Mouse (Mus musculus): Measurements from ENCODE around the gene Fndc9. TPM values are rescaled to one million over a fixed set of nuclear protein-coding genes. Genes with fewer than 3 reads are reported as not detected.

Fndc9 gene
- polyA plus RNA-seq, 1 experiment from 2014 or later, result 0.09 TPM

- Histone ChIP-seq H3K27ac (replicated peaks) (peak overlapping the region; percentile 99), H3K36me3 (no peaks in the 10 kb centered on the region), H3K9ac (peak overlapping the region; percentile 74), H3K9me3 (no peaks in the 10 kb centered on the region), H3K4me2 (peak overlapping the region; percentile 49), H3K4me3 (no peak overlapping the region), H3K4me1 (peaks cover 55% of the 10 kb centered on the region), H3K27me3 (replicated peaks) (no peaks in the 10 kb centered on the region)
- WGBS, result 12% methylated on average over 14 of the region's 14 CpGs
- no peak for ATAC-seq (ENCODE audit: extremely low read depth, insufficient number of reproducible peaks, low FRiP score, low TSS enrichment)
Observed at GRCm38 (mm10) chr11:46214368-46215230, 20.7 kb upstream of the Fndc9 start.

- H3K4me3 ChIP-seq, result no peak overlapping the region
- no peaks in the 10 kb centered on the region for H3K27me3 ChIP-seq (replicated peaks)
- peak overlapping the region; percentile 49 for H3K4me2 ChIP-seq
- H3K9ac ChIP-seq, result peak overlapping the region; percentile 74; the same call in 1 of the 2 replicates
- no peaks in the 10 kb centered on the region for H3K9me3 ChIP-seq
- H3K4me1 ChIP-seq, result peaks cover 53% of the 10 kb centered on the region
- H3K36me3 ChIP-seq, result no peaks in the 10 kb centered on the region
- 9% methylated on average over 3 of the region's 3 CpGs for WGBS
- ATAC-seq (ENCODE audit: extremely low read depth, insufficient number of reproducible peaks, low FRiP score, low TSS enrichment), result peak; percentile 23; the same call in 1 of the 2 replicates
- H3K27ac ChIP-seq (replicated peaks), result peak overlapping the region; percentile 99
Observed at GRCm38 (mm10) chr11:46215354-46215753, 20.0 kb upstream of the Fndc9 start.

GRCm38 (mm10) chr11:46216669-46217068 lies 18.7 kb upstream of the Fndc9 start:
- Histone ChIP-seq H3K4me3 (no peak overlapping the region), H3K27me3 (replicated peaks) (no peaks in the 10 kb centered on the region), H3K9me3 (no peaks in the 10 kb centered on the region), H3K27ac (replicated peaks) (no peak overlapping the region), H3K36me3 (no peaks in the 10 kb centered on the region), H3K9ac (no peak overlapping the region), H3K4me2 (no peak overlapping the region), H3K4me1 (peaks cover 51% of the 10 kb centered on the region)
- 69% methylated on average over 7 of the region's 7 CpGs for WGBS
- ATAC-seq (ENCODE audit: extremely low read depth, insufficient number of reproducible peaks, low FRiP score, low TSS enrichment), result no peak

GRCm38 (mm10) chr11:46217686-46218085 lies 17.6 kb upstream of the Fndc9 start:
- ATAC-seq (ENCODE audit: extremely low read depth, insufficient number of reproducible peaks, low FRiP score, low TSS enrichment), result no peak
- H3K27ac ChIP-seq (replicated peaks), result no peak overlapping the region
- WGBS, result 89% methylated on average over 9 of the region's 9 CpGs
- H3K27me3 ChIP-seq (replicated peaks), result no peaks in the 10 kb centered on the region
- H3K9ac ChIP-seq, result no peak overlapping the region
- no peaks in the 10 kb centered on the region for H3K36me3 ChIP-seq
- no peak overlapping the region for H3K4me2 ChIP-seq
- peaks cover 42% of the 10 kb centered on the region for H3K4me1 ChIP-seq
- no peak overlapping the region for H3K4me3 ChIP-seq
- no peaks in the 10 kb centered on the region for H3K9me3 ChIP-seq

GRCm38 (mm10) chr11:46218584-46218983 lies 16.7 kb upstream of the Fndc9 start:
- 48% methylated on average over 5 of the region's 5 CpGs for WGBS
- Histone ChIP-seq H3K4me1 (peaks cover 33% of the 10 kb centered on the region), H3K27me3 (replicated peaks) (no peaks in the 10 kb centered on the region), H3K27ac (replicated peaks) (no peak overlapping the region), H3K4me3 (no peak overlapping the region), H3K36me3 (no peaks in the 10 kb centered on the region), H3K4me2 (no peak overlapping the region), H3K9ac (no peak overlapping the region), H3K9me3 (no peaks in the 10 kb centered on the region)
- ATAC-seq (ENCODE audit: extremely low read depth, insufficient number of reproducible peaks, low FRiP score, low TSS enrichment), result no peak

- H3K36me3 ChIP-seq, result no peaks in the 10 kb centered on the region
- H3K27ac ChIP-seq (replicated peaks), result no peak overlapping the region
- no peaks in the 10 kb centered on the region; the same call in 1 of the 2 replicates for H3K27me3 ChIP-seq (replicated peaks)
- ATAC-seq (ENCODE audit: extremely low read depth, insufficient number of reproducible peaks, low FRiP score, low TSS enrichment), result no peak
- H3K9me3 ChIP-seq, result no peaks in the 10 kb centered on the region
- no peak overlapping the region for H3K9ac ChIP-seq
- 77% methylated on average over 9 of the region's 9 CpGs for WGBS
- no peak overlapping the region for H3K4me3 ChIP-seq
- H3K4me1 ChIP-seq, result peaks cover 25% of the 10 kb centered on the region
- H3K4me2 ChIP-seq, result no peak overlapping the region
Observed at GRCm38 (mm10) chr11:46219380-46219779, 16.0 kb upstream of the Fndc9 start.

GRCm38 (mm10) chr11:46220211-46220610 lies 15.1 kb upstream of the Fndc9 start:
- no peak overlapping the region for H3K9ac ChIP-seq
- H3K27ac ChIP-seq (replicated peaks), result peak overlapping the region; percentile 51
- ATAC-seq (ENCODE audit: extremely low read depth, insufficient number of reproducible peaks, low FRiP score, low TSS enrichment), result no peak
- H3K27me3 ChIP-seq (replicated peaks), result no peaks in the 10 kb centered on the region; the same call in 1 of the 2 replicates
- peaks cover 17% of the 10 kb centered on the region for H3K4me1 ChIP-seq
- no peaks in the 10 kb centered on the region for H3K9me3 ChIP-seq
- 57% methylated on average over 2 of the region's 2 CpGs for WGBS
- H3K4me2 ChIP-seq, result no peak overlapping the region
- no peaks in the 10 kb centered on the region for H3K36me3 ChIP-seq
- no peak overlapping the region for H3K4me3 ChIP-seq

GRCm38 (mm10) chr11:46223575-46223974 lies 11.8 kb upstream of the Fndc9 start:
- H3K27ac ChIP-seq (replicated peaks), result no peak overlapping the region
- no peak overlapping the region for H3K4me3 ChIP-seq
- ATAC-seq (ENCODE audit: extremely low read depth, insufficient number of reproducible peaks, low FRiP score, low TSS enrichment), result no peak
- H3K4me2 ChIP-seq, result no peak overlapping the region
- no peaks in the 10 kb centered on the region; the same call in 1 of the 2 replicates for H3K27me3 ChIP-seq (replicated peaks)
- peaks cover 16% of the 10 kb centered on the region for H3K4me1 ChIP-seq
- H3K9ac ChIP-seq, result no peak overlapping the region
- H3K36me3 ChIP-seq, result no peaks in the 10 kb centered on the region
- WGBS, result 62% methylated on average over 2 of the region's 2 CpGs
- H3K9me3 ChIP-seq, result no peaks in the 10 kb centered on the region

- Histone ChIP-seq H3K9ac (no peak overlapping the region), H3K36me3 (no peaks in the 10 kb centered on the region), H3K4me2 (no peak overlapping the region), H3K4me1 (peaks cover 10% of the 10 kb centered on the region), H3K9me3 (no peaks in the 10 kb centered on the region), H3K27ac (replicated peaks) (no peak overlapping the region), H3K4me3 (no peak overlapping the region), H3K27me3 (replicated peaks) (no peaks in the 10 kb centered on the region; the same call in 1 of the 2 replicates)
- ATAC-seq (ENCODE audit: extremely low read depth, insufficient number of reproducible peaks, low FRiP score, low TSS enrichment), result no peak
- WGBS, result 83% methylated on average over 5 of the region's 5 CpGs
Observed at GRCm38 (mm10) chr11:46225345-46225744, 10.0 kb upstream of the Fndc9 start.

- H3K27me3 ChIP-seq (replicated peaks), result no peaks in the 10 kb centered on the region
- no peak overlapping the region for H3K9ac ChIP-seq
- no peak for ATAC-seq (ENCODE audit: extremely low read depth, insufficient number of reproducible peaks, low FRiP score, low TSS enrichment)
- H3K4me3 ChIP-seq, result no peak overlapping the region
- no peaks in the 10 kb centered on the region for H3K36me3 ChIP-seq
- no peak overlapping the region for H3K27ac ChIP-seq (replicated peaks)
- no peaks in the 10 kb centered on the region for H3K9me3 ChIP-seq
- H3K4me2 ChIP-seq, result no peak overlapping the region
- peaks cover 6% of the 10 kb centered on the region for H3K4me1 ChIP-seq
- WGBS, result 69% methylated on average over 6 of the region's 6 CpGs
Observed at GRCm38 (mm10) chr11:46230184-46230583, 5.1 kb upstream of the Fndc9 start.

- no peak overlapping the region for H3K27ac ChIP-seq (replicated peaks)
- no peaks in the 10 kb centered on the region for H3K36me3 ChIP-seq
- H3K9ac ChIP-seq, result no peak overlapping the region
- H3K9me3 ChIP-seq, result no peaks in the 10 kb centered on the region
- H3K4me1 ChIP-seq, result peaks cover 6% of the 10 kb centered on the region
- 80% methylated on average over 4 of the region's 4 CpGs for WGBS
- no peak for ATAC-seq (ENCODE audit: extremely low read depth, insufficient number of reproducible peaks, low FRiP score, low TSS enrichment)
- H3K4me3 ChIP-seq, result no peak overlapping the region
- H3K4me2 ChIP-seq, result no peak overlapping the region
- no peaks in the 10 kb centered on the region for H3K27me3 ChIP-seq (replicated peaks)
Observed at GRCm38 (mm10) chr11:46232803-46233202, 2.5 kb upstream of the Fndc9 start.

- H3K9me3 ChIP-seq, result no peaks in the 10 kb centered on the region
- H3K4me1 ChIP-seq, result peaks cover 6% of the 10 kb centered on the region
- WGBS, result 66% methylated on average over 4 of the region's 4 CpGs
- H3K27me3 ChIP-seq (replicated peaks), result no peaks in the 10 kb centered on the region
- H3K9ac ChIP-seq, result no peak overlapping the region
- ATAC-seq (ENCODE audit: extremely low read depth, insufficient number of reproducible peaks, low FRiP score, low TSS enrichment), result no peak
- H3K4me2 ChIP-seq, result no peak overlapping the region
- no peak overlapping the region for H3K27ac ChIP-seq (replicated peaks)
- no peaks in the 10 kb centered on the region for H3K36me3 ChIP-seq
- H3K4me3 ChIP-seq, result no peak overlapping the region
Observed at GRCm38 (mm10) chr11:46233966-46234365, 1.4 kb upstream of the Fndc9 start.
